Mouse (Mus musculus) heart, adult 11 months (tissue): Measurements from ENCODE around the gene Tom1l2.

Experiments
- DNase-seq: peaks from one replicate; pipeline ENCODE4 v3.0.0; 2022

Gene Tom1l2

GRCm38 (mm10) chr11:60225874-60226273 is 126.8 kb downstream of the Tom1l2 start:
- no peak for DNase-seq

GRCm38 (mm10) chr11:60224676-60225075 is 128.0 kb downstream of the Tom1l2 start:
- DNase-seq: no peak

GRCm38 (mm10) chr11:60222469-60223236 is 130.1 kb downstream of the Tom1l2 start, which contains the start of gene Srebf1:
Gene Srebf1 (minus strand): TSS chr11:60222581.
- peak; percentile 98 for DNase-seq

- DNase-seq: no peak
Observed at GRCm38 (mm10) chr11:60222085-60222468, 130.6 kb downstream of the Tom1l2 start.

- DNase-seq: no peak
Observed at GRCm38 (mm10) chr11:60221425-60221824, 131.3 kb downstream of the Tom1l2 start.

- peak; percentile 99 for DNase-seq
Observed at GRCm38 (mm10) chr11:60220291-60220804, 132.4 kb downstream of the Tom1l2 start.

- DNase-seq: no peak
Observed at GRCm38 (mm10) chr11:60219609-60220008, 133.1 kb downstream of the Tom1l2 start.

GRCm38 (mm10) chr11:60217467-60217866 is 135.2 kb downstream of the Tom1l2 start:
- DNase-seq: no peak

GRCm38 (mm10) chr11:60216671-60217070 is 136.0 kb downstream of the Tom1l2 start:
- DNase-seq: no peak

GRCm38 (mm10) chr11:60213266-60213665 is 139.4 kb downstream of the Tom1l2 start:
- no peak for DNase-seq

- peak; percentile 91 for DNase-seq
Observed at GRCm38 (mm10) chr11:60211761-60212160, 140.9 kb downstream of the Tom1l2 start.

- peak; percentile 93 for DNase-seq
Observed at GRCm38 (mm10) chr11:60211152-60211551, 141.6 kb downstream of the Tom1l2 start.

GRCm38 (mm10) chr11:60210305-60210724 is 142.4 kb downstream of the Tom1l2 start:
- peak; percentile 100 for DNase-seq

GRCm38 (mm10) chr11:60209933-60210249 is 142.8 kb downstream of the Tom1l2 start:
- DNase-seq: no peak

- DNase-seq: peak; percentile 98
Observed at GRCm38 (mm10) chr11:60209217-60209932, 143.3 kb downstream of the Tom1l2 start.

- no peak for DNase-seq
Observed at GRCm38 (mm10) chr11:60208712-60209111, 144.0 kb downstream of the Tom1l2 start.

GRCm38 (mm10) chr11:60208201-60208600 is 144.5 kb downstream of the Tom1l2 start:
- DNase-seq: no peak

- DNase-seq: peak; percentile 92
Observed at GRCm38 (mm10) chr11:60206207-60206606, 146.5 kb downstream of the Tom1l2 start.

GRCm38 (mm10) chr11:60205026-60205425 is 147.7 kb downstream of the Tom1l2 start:
- DNase-seq: no peak

GRCm38 (mm10) chr11:60202710-60203638 is 149.7 kb downstream of the Tom1l2 start:
- DNase-seq: no peak

GRCm38 (mm10) chr11:60200384-60200783 is 152.3 kb downstream of the Tom1l2 start:
- peak; percentile 90 for DNase-seq

- DNase-seq: peak; percentile 99
Observed at GRCm38 (mm10) chr11:60199702-60200184, 153.0 kb downstream of the Tom1l2 start.

GRCm38 (mm10) chr11:60198651-60199050 is 154.1 kb downstream of the Tom1l2 start:
- DNase-seq: no peak
